Mouse (Mus musculus) neutrophil, adult 59 days (primary cell): Measurements from ENCODE around the gene Map1lc3b. TPM values are rescaled to one million over a fixed set of nuclear protein-coding genes. Genes with fewer than 3 reads are reported as not detected.

Experiments
- total RNA-seq, 2 experiments: library from RNA; stranded (reverse); gene quantifications; 1 replicate in 1 of 2; 2 replicates in 1 of 2; pipeline ENCODE4 v1.2.4; 2023

Map1lc3b gene
- total RNA-seq, result 100 to 1,000 TPM; 311 to 338 TPM

GRCm38 (mm10) chr8:121590203-121591177 is at the start of gene Map1lc3b:
Gene Map1lc3b, plus strand, starts transcription at chr8:121590361.

GRCm38 (mm10) chr8:121544276-121544785 is 45.8 kb upstream of the Map1lc3b start, which contains the start of gene 1700018B08Rik:
Gene 1700018B08Rik, minus strand, starts transcription at chr8:121544320.

GRCm38 (mm10) chr8:121578676-121579451 is 11.3 kb upstream of the Map1lc3b start, which contains the start of gene Fbxo31:
Gene Fbxo31, minus strand, starts transcription at chr8:121578806.

Other genes with a start within 250 kb of the Map1lc3b start
- not detected for gene 1700018B08Rik, start 46.0 kb upstream of the Map1lc3b start, total RNA-seq
- 10 to 100 TPM; 28.7 to 35.9 TPM for gene Fbxo31, start 11.6 kb upstream of the Map1lc3b start, total RNA-seq
- gene Zcchc14, start 62.5 kb downstream of the Map1lc3b start, total RNA-seq, result under 1 TPM; 0.20 to 0.97 TPM
- gene Jph3, start 139.3 kb downstream of the Map1lc3b start, total RNA-seq, result not detected
- 10 to 100 TPM; 52.0 to 57.7 TPM for gene Klhdc4, start 239.2 kb downstream of the Map1lc3b start, total RNA-seq